Mouse (Mus musculus) forebrain, embryonic 12.5 days (tissue): Measurements from ENCODE around the gene Usp49. TPM values are rescaled to one million over a fixed set of nuclear protein-coding genes. Genes with fewer than 3 reads are reported as not detected.
A peak's percentile ranks its signal among the peaks of the same experiment; 100 is the strongest.

ENCODE experiments used
- ATAC-seq: fragments of 200-750 bp; cut with Nextera tagmentation; 2 replicates; pipeline ENCODE4 v1.8.0; 2017; ENCODE audit warnings: moderate TSS enrichment; ENCODE audit not compliant: low FRiP score
- H3K27ac ChIP-seq: fragments of 300-500 bp; sonication (generic); 2 replicates; pipeline ENCODE4 v1.5.1; 2016; ENCODE audit warnings: mild to moderate bottlenecking
- H3K27me3 ChIP-seq: fragments of 300-500 bp; sonication (generic); 2 replicates; pipeline ENCODE4 v1.6.1; 2016; ENCODE audit warnings: mild to moderate bottlenecking
- H3K36me3 ChIP-seq: fragments of 300-500 bp; sonication (generic); replicated peaks from 2 replicates; pipeline ENCODE4 v1.6.1; 2016; ENCODE audit warnings: mild to moderate bottlenecking
- H3K4me1 ChIP-seq: fragments of 300-500 bp; sonication (generic); 2 replicates; pipeline ENCODE4 v1.6.1; 2016
- H3K4me2 ChIP-seq: fragments of 300-500 bp; sonication (generic); 2 replicates; pipeline ENCODE4 v1.6.1; 2016; ENCODE audit warnings: mild to moderate bottlenecking, moderate library complexity
- H3K4me3 ChIP-seq: fragments of 300-500 bp; sonication (generic); replicated peaks from 2 replicates; pipeline ENCODE4 v1.5.1; 2016; ENCODE audit warnings: mild to moderate bottlenecking
- H3K9ac ChIP-seq: fragments of 300-500 bp; sonication (generic); 2 replicates; pipeline ENCODE4 v1.6.1; 2016; ENCODE audit warnings: mild to moderate bottlenecking
- H3K9me3 ChIP-seq: fragments of 300-500 bp; sonication (generic); 2 replicates; pipeline ENCODE4 v1.6.1; 2016
- WGBS: fragments of 180-500 bp; shearing (Covaris S2); methylation state at CpG from one replicate; pipeline ENCODE4 v1.1.7; 2016; 5-methylcytosine and 5-hydroxymethylcytosine counted together
- polyA plus RNA-seq: library from polyadenylated mRNA; unstranded; fragments of >200 nt; fragmentation: Nextera tagmentation; extraction: Ambion mirVana; gene quantifications from 2 replicates; pipeline ENCODE4 v1.2.1, GENCODE M21; 2016

Gene Usp49
- polyA plus RNA-seq, 1 experiment from 2014 or later: 12.2 TPM

DNA sequence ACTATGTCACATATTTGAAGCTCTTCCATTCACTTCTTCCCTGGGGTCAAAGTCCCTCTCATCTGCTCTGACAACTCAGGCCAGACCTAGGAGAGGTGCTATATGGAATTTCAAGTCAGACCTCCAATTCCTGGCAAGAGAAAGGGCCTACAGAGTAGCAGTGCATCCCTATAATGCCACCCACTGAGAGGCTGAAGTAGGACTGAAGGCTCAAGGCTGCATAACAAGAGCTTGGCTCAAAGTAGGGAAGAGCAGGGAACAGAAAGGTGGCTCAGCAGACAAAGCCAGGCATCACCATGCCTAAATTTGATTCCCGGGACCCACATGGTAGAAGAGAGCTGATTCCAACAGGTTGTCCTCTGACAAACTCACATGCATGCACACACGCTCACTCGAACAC, 61.2 kb downstream of the Usp49 start:
- ATAC-seq: no peak
- WGBS: 96% methylated on average over 3 of the region's 3 CpGs
- Histone ChIP-seq H3K4me3 (no peak overlapping the region), H3K9me3 (no peaks in the 10 kb centered on the region), H3K27ac (no peak overlapping the region), H3K9ac (no peak overlapping the region), H3K27me3 (peaks cover 33% of the 10 kb centered on the region), H3K36me3 (no peaks in the 10 kb centered on the region), H3K4me2 (no peak overlapping the region), H3K4me1 (peaks cover 38% of the 10 kb centered on the region)

DNA sequence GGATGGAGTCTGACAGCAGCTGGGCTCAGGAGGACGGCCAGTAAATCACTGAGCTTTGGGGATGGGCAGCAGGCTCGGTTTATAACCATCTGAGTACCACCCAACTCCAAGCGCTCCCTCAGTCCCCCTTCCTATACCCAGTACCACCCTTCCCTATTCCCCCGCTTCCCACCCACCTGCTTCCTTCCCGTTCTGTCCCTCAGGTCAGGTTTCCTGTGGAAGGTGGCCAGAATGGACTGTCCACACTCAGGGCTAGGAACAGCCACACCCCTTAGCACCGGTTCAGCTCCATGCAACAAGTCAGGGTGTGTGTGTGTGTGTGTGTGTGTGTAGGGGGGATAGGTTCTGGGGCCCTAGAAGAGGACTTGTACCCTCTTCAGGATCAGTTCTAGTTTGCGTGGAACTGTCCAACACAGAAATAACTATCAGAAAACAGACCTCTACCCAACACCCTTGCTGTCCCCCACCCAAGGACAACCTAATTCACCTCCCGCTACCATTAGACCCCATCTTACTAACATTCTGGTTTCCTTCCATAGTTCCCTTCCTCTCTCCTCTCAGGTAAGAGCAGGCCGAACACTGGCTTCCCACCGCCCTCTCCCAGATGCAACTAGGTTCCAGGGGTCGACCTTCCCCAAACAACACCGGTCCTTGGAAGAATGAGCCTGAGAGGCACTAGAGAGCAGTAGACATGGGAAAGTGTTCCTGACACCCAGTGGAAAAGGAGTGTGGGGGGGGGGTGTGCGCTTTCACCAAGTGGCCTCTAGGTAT, 63.4 kb downstream of the Usp49 start:
- Histone ChIP-seq H3K4me1 (peaks cover 26% of the 10 kb centered on the region), H3K4me3 (peak overlapping the region; percentile 79), H3K27ac (peak overlapping the region; percentile 68; the same call in 1 of the 2 replicates), H3K9ac (peak overlapping the region; percentile 85; the same call in 1 of the 2 replicates), H3K4me2 (peak overlapping the region; percentile 79), H3K36me3 (0 out of 2 replicates have a peak, but pooled peaks cover 3% of the 10 kb centered on the region), H3K27me3 (peaks cover 33% of the 10 kb centered on the region), H3K9me3 (no peaks in the 10 kb centered on the region)
- ATAC-seq: no peak
- WGBS: 33% methylated on average over 13 of the region's 13 CpGs

GRCm38 (mm10) chr17:47694442-47694502, 63.8 kb downstream of the Usp49 start, which contains the start of gene Gm21981:
Gm21981 (minus strand) TSS chr17:47694455.
- Histone ChIP-seq H3K36me3 (peaks cover 4% of the 10 kb centered on the region; the same call in 1 of the 2 replicates), H3K4me1 (peaks cover 24% of the 10 kb centered on the region)
- 0% methylated on average over 3 of the region's 3 CpGs for WGBS

DNA sequence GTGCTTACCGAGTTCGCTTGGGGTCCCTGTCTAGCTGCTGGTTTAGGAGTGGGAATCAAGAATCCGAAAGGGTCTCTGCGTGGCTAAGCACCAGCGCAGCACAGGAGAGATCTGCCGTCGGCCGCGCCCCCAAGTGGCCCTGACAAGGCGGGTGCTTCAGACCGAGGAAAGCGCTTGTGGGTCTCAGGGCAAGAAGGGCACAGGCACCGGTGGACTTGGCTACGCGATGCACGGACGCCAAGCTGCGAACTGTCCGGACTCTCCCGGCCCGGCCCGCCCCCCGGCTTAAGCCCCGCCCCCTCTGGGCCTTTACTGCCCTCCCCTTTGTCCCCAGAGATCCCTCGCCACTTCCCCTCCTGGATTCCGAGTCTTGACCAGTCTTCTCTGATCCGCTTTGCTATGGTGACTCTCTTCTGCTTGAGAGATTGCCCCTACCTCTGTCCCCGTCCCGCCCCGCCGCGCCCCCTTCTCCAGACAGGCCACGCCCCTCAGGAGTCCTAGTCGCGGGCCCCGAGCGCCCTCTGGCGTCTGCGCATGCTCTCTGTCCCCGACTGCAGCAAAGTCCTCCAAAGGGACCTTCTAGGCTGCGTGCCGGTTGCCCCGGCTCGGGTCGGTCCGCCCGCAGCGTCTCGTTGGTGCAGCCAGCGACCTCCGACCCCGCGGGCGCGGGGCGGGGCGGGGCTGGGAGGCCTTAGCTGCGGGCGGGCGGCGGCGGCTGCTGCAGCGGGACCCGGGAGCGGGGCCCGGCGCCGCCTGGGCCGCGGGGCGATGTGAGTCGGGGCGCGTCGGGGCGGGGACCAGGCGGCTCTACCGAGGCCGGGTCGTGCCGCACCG, 64.2 kb downstream of the Usp49 start, which contains the start of gene Prickle4:
Prickle4 (minus strand) TSS at position 234 of the 834 bp plus-strand sequence.
- Histone ChIP-seq H3K4me2 (peak within 1 kb of the TSS; percentile 79), H3K27me3 (peaks cover 33% of the 10 kb centered on the region), H3K27ac (peak within 1 kb of the TSS; percentile 68; the same call in 1 of the 2 replicates), H3K9me3 (no peaks in the 10 kb centered on the region), H3K9ac (peak within 1 kb of the TSS; percentile 85), H3K4me1 (peaks cover 20% of the 10 kb centered on the region), H3K4me3 (peak within 1 kb of the TSS; percentile 79), H3K36me3 (peaks cover 8% of the 10 kb centered on the region; the same call in 1 of the 2 replicates)
- WGBS: under 1% methylated on average over 78 of the region's 82 CpGs
- peak; percentile 96 for ATAC-seq

More at GRCm38 (mm10) chr17:47694442-47694502, 63.8 kb downstream of the Usp49 start, which contains the start of gene Gm21981:
- H3K4me2 ChIP-seq: peak within 1 kb of the TSS; percentile 79
- peak within 1 kb of the TSS; percentile 85 for H3K9ac ChIP-seq
- peak within 1 kb of the TSS; percentile 68; the same call in 1 of the 2 replicates for H3K27ac ChIP-seq
- ATAC-seq: no peak
- H3K9me3 ChIP-seq: no peaks in the 10 kb centered on the region
- H3K27me3 ChIP-seq: peaks cover 33% of the 10 kb centered on the region
- peak within 1 kb of the TSS; percentile 79 for H3K4me3 ChIP-seq

- peak overlapping the region; percentile 79 for H3K4me3 ChIP-seq
- peaks cover 31% of the 10 kb centered on the region for H3K27me3 ChIP-seq
- H3K4me2 ChIP-seq: peak overlapping the region; percentile 79
- peaks cover 16% of the 10 kb centered on the region for H3K4me1 ChIP-seq
- H3K9me3 ChIP-seq: no peaks in the 10 kb centered on the region
- 1% methylated on average over 22 of the region's 23 CpGs for WGBS
- peak overlapping the region; percentile 85 for H3K9ac ChIP-seq
- no peak for ATAC-seq
- H3K27ac ChIP-seq: peak overlapping the region; percentile 68; the same call in 1 of the 2 replicates
- H3K36me3 ChIP-seq: peaks cover 13% of the 10 kb centered on the region; the same call in 1 of the 2 replicates
These were observed 64.8 kb downstream of the Usp49 start for GRCm38 (mm10) chr17:47695337-47695710.

DNA sequence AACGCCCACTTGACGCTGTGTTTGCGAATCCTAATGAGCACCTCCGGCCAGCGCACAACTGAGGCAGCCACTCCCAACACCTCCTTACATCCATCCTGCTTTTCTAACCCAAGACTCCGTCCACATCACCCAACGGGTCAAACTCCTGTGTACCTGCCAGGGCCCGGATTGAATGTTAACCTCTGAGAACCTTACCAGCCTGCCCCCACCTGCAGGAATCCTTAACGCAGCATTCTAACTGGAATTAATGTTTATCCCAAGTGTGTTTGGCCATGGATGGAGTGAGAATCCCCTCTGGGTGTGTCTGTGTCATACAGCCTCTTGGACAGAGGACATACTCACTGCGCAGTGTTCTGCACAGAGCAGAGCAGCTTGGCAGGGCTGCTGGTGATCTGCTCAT, 67.7 kb downstream of the Usp49 start:
- 91% methylated on average over 10 of the region's 10 CpGs for WGBS
- Histone ChIP-seq H3K4me2 (no peak overlapping the region), H3K4me1 (peaks cover 17% of the 10 kb centered on the region), H3K27me3 (peaks cover 25% of the 10 kb centered on the region), H3K36me3 (peaks cover 34% of the 10 kb centered on the region), H3K4me3 (no peak overlapping the region), H3K9ac (0 out of 2 replicates have a peak overlapping the region, but pooled peaks have one; percentile 36), H3K9me3 (no peaks in the 10 kb centered on the region), H3K27ac (no peak overlapping the region)
- no peak for ATAC-seq

GRCm38 (mm10) chr17:47699055-47699454, 68.6 kb downstream of the Usp49 start:
- no peak overlapping the region for H3K27ac ChIP-seq
- no peak for ATAC-seq
- peaks cover 14% of the 10 kb centered on the region for H3K4me1 ChIP-seq
- H3K9ac ChIP-seq: no peak overlapping the region
- H3K4me3 ChIP-seq: no peak overlapping the region
- H3K9me3 ChIP-seq: no peaks in the 10 kb centered on the region
- no peak overlapping the region for H3K4me2 ChIP-seq
- peaks cover 40% of the 10 kb centered on the region for H3K36me3 ChIP-seq
- H3K27me3 ChIP-seq: peaks cover 23% of the 10 kb centered on the region
- WGBS: 76% methylated on average over 2 of the region's 2 CpGs

GRCm38 (mm10) chr17:47701793-47702192, 71.3 kb downstream of the Usp49 start:
- Histone ChIP-seq H3K4me3 (no peak overlapping the region), H3K4me1 (peaks cover 3% of the 10 kb centered on the region; the same call in 1 of the 2 replicates), H3K27me3 (peaks cover 20% of the 10 kb centered on the region), H3K9me3 (no peaks in the 10 kb centered on the region), H3K36me3 (peaks cover 40% of the 10 kb centered on the region), H3K9ac (no peak overlapping the region), H3K27ac (no peak overlapping the region), H3K4me2 (no peak overlapping the region)
- 0 out of 2 replicates have a peak, but pooled peaks have one; percentile 9 for ATAC-seq
- WGBS: 79% methylated on average over 9 of the region's 9 CpGs

- no peaks in the 10 kb centered on the region for H3K9me3 ChIP-seq
- peaks cover 3% of the 10 kb centered on the region; the same call in 1 of the 2 replicates for H3K4me1 ChIP-seq
- H3K27ac ChIP-seq: no peak overlapping the region
- peaks cover 38% of the 10 kb centered on the region for H3K36me3 ChIP-seq
- no peak for ATAC-seq
- no peak overlapping the region for H3K4me2 ChIP-seq
- H3K4me3 ChIP-seq: no peak overlapping the region
- H3K27me3 ChIP-seq: peaks cover 20% of the 10 kb centered on the region
- 50% methylated on average over 28 of the region's 28 CpGs for WGBS
- no peak overlapping the region for H3K9ac ChIP-seq
These were observed 72.3 kb downstream of the Usp49 start for GRCm38 (mm10) chr17:47702548-47703345.

DNA sequence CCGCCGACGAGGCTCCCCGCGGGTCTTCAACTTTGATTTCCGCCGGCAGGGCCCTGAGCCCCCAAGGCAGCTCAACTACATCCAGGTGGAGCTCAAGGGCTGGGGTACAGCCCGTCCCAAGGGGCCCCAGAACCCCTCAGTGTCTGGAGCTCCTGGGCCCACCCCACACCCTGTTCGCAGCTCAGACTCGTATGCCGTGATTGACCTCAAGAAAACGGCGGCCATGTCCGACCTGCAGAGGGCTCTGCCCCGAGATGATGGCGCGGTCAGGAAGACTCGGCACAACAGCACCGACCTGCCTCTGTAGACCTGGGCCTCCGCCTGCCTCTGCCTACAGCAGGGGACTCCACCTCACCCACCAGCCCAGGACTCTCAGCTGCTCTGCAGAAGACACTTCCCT, 73.1 kb downstream of the Usp49 start:
- Histone ChIP-seq H3K9me3 (no peaks in the 10 kb centered on the region), H3K4me2 (no peak overlapping the region), H3K4me1 (peaks cover 3% of the 10 kb centered on the region; the same call in 1 of the 2 replicates), H3K36me3 (peaks cover 37% of the 10 kb centered on the region), H3K9ac (no peak overlapping the region), H3K27ac (no peak overlapping the region), H3K4me3 (no peak overlapping the region), H3K27me3 (peaks cover 20% of the 10 kb centered on the region)
- ATAC-seq: no peak
- 34% methylated on average over 20 of the region's 20 CpGs for WGBS

DNA sequence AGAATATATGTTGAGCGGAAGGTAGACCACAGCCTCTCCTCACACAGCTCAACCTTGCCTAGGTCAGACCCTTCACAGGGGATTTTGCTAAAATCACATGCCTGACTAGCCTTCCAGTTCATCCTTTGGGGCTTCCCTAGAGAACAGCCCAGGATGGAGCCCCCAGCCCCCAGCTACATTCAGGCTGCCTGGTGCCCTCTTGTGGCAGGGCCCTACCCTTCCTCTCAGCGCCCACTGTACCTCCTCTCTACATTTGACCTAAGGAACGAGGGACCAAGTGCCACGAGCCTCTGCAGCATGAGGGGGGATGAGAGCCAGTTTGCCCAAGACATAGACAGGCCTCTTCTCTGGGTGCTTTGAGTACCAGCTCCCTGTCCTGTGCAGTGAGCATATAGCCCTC, 74.2 kb downstream of the Usp49 start:
- no peak for ATAC-seq
- H3K4me1 ChIP-seq: peaks cover 3% of the 10 kb centered on the region; the same call in 1 of the 2 replicates
- H3K27me3 ChIP-seq: peaks cover 20% of the 10 kb centered on the region
- H3K9ac ChIP-seq: no peak overlapping the region
- H3K27ac ChIP-seq: no peak overlapping the region
- 81% methylated on average over 4 of the region's 4 CpGs for whole genome bisulfite sequencing
- H3K36me3 ChIP-seq: peaks cover 32% of the 10 kb centered on the region
- no peak overlapping the region for H3K4me2 ChIP-seq
- no peaks in the 10 kb centered on the region for H3K9me3 ChIP-seq
- H3K4me3 ChIP-seq: no peak overlapping the region

DNA sequence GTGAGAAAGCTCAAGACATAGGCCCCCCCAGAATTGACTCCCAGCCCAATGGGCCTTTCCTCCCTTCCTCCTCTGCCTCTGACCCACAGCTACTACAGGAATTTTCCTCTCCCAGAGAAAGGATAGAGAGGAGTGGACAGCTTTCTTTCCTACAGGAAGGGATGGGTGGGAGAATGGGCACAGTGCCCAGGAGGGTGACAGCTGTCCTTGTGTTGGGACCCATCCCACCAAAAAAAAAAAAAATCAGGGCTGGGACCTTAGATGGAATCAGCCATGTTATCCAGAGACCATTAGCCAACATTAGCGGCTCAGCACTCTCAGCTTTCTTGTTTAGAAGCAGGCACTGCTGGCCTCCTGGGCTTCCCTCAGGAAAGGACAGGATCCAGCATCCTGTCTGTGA, 75.7 kb downstream of the Usp49 start:
- H3K36me3 ChIP-seq: peaks cover 21% of the 10 kb centered on the region
- no peaks in the 10 kb centered on the region for H3K9me3 ChIP-seq
- peaks cover 20% of the 10 kb centered on the region for H3K27me3 ChIP-seq
- WGBS: 75% methylated on average over 1 of the region's 1 CpGs
- H3K27ac ChIP-seq: no peak overlapping the region
- no peak overlapping the region for H3K9ac ChIP-seq
- H3K4me3 ChIP-seq: no peak overlapping the region
- no peak for ATAC-seq
- no peak overlapping the region for H3K4me2 ChIP-seq
- peaks cover 3% of the 10 kb centered on the region; the same call in 1 of the 2 replicates for H3K4me1 ChIP-seq
